Mouse (Mus musculus) testis, adult 2 months (tissue): ENCODE results near the gene Lrwd1.

Experiments used
- CTCF ChIP-seq: fragments of 200-500 bp; IDR thresholded peaks from 2 replicates; pipeline ENCODE4 v1.5.1; 2012; ENCODE audit warnings: low read depth, mild to moderate bottlenecking, inconsistent platforms, low read length, moderate library complexity; ENCODE audit not compliant: control insufficient read depth, insufficient read depth, insufficient replicate concordance
- POLR2A ChIP-seq: fragments of 200-500 bp; IDR thresholded peaks from 2 replicates; pipeline ENCODE4 v1.6.1; 2012; ENCODE audit warnings: low read depth, mild to moderate bottlenecking, inconsistent platforms, low read length, moderate library complexity; ENCODE audit not compliant: control insufficient read depth

DNA sequence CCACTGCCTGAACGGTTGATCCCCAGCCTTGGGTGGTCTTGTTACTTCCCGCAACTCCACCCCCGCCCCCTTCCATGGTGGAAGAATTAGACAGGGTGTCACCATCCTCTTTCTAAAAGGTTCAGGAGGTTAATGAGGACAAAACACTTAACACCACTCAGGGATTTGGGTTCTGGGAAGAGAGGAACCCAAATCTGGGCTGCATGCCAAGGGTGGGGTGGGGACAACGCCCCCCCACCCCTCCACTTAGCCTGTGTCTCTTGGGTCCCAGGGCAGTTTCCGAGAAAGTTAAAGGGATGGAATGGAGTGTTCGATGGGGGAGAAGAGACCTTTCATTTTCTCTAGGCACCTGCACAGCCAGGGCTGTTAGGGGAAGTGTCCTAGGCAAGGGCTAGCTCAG, 62.8 kb downstream of the Lrwd1 start:
- TF ChIP-seq POLR2A (no peak), CTCF (no peak)
